Mouse (Mus musculus) MEL-GATA-1-ER (cell line): ENCODE measurements around the gene Gsk3a.

Source experiments
- DNase-seq: peaks from one replicate; pipeline ENCODE4 v3.0.0-alpha.2; 2012; ENCODE audit warnings: low read depth; ENCODE audit errors: extremely low read depth

Gsk3a gene

GRCm38 (mm10) chr7:25237249-25238014 lies at the start of gene Gsk3a:
Gene Gsk3a, minus strand, starts transcription at chr7:25237851.
- DNase-seq, result peak; percentile 87

DNA sequence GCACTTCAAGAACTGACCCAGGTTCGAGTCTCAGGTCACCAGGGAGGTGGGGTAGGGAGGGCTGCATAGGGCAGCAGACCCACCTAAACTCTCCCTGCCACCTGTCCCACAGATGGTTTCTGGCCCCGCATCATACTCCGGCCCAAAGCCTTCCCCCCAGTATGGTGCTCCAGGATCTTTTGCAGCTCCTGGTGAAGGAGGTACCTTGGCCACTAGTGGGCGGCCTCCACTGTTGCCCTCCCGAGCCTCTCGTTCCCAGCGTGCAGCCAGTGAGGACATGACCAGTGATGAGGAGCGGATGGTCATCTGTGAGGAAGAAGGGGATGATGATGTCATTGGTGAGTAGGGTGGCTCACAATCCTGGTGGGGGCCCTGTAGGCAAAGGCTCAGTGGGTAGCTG lies 49.3 kb upstream of the Gsk3a start:
- no peak for DNase-seq

GRCm38 (mm10) chr7:25285511-25286238 lies 48.0 kb upstream of the Gsk3a start:
- no peak for DNase-seq

DNA sequence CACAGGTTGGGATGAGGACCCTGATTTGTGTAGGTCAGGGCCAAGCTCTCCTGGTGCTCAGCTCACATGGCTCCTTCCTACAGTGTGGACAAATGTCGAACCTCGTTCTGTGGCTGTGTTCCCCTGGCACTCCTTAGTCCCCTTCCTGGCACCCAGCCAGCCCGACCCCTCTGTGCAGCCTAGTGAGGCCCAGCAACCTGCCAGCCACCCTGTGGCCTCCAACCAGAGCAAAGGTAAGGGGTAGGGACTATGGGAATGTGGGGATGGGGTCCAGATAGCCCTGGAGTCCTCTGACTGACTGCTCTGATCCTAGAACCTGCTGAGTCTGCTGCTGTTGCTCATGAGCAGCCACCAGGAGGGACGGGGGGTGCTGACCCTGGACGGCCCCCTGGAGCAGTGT lies 47.1 kb upstream of the Gsk3a start:
- DNase-seq, result no peak

- DNase-seq, result no peak
Observed at GRCm38 (mm10) chr7:25284171-25284570, 46.5 kb upstream of the Gsk3a start.

GRCm38 (mm10) chr7:25283637-25284036 lies 46.0 kb upstream of the Gsk3a start:
- DNase-seq, result peak; percentile 56

GRCm38 (mm10) chr7:25282731-25283211 lies 45.1 kb upstream of the Gsk3a start:
- no peak for DNase-seq

GRCm38 (mm10) chr7:25281734-25282601 lies 44.3 kb upstream of the Gsk3a start:
- peak; percentile 78 for DNase-seq

DNA sequence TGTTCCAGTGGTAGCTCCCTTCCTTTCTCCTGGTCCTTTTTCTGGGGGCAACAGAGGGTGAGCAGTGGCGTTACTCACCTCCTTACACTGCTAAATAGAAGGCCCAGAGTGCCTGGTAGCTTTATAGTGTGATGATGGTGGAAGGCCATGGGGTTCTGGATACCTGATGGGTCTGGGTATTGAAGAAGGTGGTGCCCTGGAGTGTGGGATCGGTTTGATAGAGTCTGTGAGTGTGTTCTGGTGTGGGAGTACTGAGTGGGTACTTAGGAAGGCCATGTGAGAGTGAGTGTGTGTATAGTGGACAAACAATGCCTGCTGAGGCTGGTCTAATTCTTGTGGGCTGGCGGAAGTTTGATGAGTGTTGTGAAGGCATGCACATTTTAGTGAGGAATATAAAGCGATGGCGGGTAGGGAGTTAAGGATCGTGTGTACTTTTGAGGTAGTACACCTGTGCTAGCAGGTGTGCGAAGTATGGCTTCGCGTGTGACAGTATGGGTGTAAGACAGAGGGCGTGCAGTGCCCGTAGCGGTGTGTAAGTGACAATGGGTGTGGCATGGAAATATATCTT lies 43.6 kb upstream of the Gsk3a start:
- no peak for DNase-seq

GRCm38 (mm10) chr7:25279861-25280791 lies 42.5 kb upstream of the Gsk3a start:
- DNase-seq, result no peak

DNA sequence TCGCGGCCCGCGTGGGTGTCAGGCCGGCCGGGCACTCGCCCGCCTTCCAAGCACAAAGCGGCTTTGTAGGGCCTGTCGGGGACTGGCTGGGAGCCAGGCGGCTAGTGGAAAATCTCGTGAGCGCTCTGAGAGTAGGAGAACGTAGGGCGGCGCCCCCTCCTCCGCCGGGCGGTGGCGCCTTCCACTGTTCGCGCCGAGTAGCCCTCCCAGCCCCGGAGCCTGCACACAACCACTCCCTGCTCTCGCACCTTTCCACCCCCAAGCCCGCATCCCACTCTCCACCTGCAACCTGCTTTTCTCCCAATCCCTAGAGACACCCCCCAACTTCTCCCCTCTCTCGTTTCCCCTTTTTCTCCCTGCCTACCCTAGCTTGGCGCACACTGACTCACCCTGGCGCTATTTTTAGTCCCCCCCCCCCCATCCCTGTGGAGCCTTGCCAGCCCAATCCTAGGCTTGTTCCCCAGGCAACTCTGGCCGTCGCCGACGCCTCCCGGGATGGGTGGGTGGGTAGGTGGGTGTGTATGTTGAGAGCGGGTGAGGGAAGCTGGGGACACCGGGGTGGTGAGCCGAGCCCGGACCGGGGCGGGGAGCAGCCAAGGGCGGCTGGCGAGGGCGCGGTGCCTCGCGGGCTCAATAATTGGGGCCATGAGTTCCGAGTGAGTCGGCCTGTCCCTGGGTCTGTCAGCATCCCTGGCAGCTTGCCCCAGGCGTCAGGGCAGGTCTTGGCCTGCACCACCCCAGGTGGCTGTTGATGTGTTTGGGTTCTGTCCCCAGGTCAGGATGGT lies 41.6 kb upstream of the Gsk3a start:
- peak; percentile 74 for DNase-seq

DNA sequence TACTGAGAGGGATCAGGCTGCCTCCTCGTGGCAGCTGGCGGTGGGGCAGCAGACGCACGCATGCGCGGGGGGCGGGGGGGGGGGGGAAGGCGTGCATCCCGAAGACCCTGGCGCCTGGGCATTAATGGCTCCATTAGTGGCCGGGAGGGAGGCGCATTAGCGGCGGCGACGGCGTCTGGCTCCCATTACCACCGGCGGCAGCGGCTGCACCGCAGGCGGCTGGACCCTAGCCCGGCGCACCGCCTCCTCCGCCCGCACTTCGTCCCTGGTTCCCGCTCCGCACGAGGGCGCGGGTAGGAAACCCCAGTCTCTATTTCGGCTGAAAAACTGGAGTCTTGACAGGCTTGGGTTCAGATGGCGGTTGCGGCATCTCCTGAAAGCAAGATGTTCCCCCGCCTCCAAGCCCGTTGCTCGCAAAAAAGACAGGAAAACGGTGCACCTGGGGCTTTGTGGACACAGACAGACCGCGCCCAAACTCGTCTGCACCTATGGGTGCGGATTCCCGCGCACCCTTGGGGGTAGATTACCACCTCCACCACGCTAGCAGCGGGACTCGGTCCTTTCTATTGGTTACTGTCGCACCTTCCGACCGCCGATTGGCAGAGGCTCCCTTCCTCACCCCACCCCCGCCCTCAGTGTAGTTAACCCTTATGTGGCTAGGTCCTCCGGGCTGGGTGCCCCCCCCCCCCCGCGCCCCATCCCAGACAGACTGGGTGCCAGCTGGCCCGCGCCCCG lies 40.9 kb upstream of the Gsk3a start:
- DNase-seq, result peak; percentile 92

GRCm38 (mm10) chr7:25277998-25278340 lies 40.3 kb upstream of the Gsk3a start:
- DNase-seq, result no peak

DNA sequence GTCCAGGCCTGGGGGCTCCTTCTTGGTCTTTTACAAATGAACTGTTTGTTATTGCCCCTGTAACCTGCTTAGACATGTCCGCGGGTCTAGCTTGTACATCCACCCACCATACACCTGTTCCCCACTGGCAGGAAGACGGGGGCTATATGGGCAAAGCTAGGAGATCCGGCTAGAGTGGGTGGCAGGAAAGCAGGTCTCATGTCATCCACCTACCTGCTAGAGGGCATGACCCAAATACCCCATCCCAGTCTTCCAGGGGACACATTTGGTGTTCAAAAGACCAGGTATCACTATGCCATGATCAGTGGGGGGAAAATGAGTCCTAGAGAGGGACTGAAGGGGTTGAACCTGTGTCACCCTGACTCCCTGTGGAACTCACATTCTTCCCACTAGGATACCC lies 39.8 kb upstream of the Gsk3a start:
- no peak for DNase-seq

GRCm38 (mm10) chr7:25275555-25276298 lies 38.1 kb upstream of the Gsk3a start:
- DNase-seq, result no peak

DNA sequence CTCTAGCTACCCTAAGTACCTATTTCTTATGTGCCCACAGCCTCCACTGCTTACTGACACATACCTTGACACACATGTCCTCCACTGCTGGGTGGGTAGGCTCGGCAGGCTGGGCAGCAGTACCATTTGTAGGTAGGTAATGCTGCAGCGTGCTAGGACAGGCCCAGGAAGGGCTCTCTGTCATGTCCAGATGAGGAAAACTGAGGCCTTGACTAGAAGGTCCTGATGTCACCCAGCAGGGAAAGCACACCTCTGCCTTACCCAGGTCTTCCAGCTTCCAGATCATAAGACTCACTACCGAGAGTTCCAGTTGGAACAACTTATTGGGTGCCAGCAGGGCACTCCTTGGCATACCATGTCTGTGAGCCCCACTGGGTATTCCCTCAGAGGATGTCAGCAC lies 37.3 kb upstream of the Gsk3a start:
- no peak for DNase-seq

DNA sequence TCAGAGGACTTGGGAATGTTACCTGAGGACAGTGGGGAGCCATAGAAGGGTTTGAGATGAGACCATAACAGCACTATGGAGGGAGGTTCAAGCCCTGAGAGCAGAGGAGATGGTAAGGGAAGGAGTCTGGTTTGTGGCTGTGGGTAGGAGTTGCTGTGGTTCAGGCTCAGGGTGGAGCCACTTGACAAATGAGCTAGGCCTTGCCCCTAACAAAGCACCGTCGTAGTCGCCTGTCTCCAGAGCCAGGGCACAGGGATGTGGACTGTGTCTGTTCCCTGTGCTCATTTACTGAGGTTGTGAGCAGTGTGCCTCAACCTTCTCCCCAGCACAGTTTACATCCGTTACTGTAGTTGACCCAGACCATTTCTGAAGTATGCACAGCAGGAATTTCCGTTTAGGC lies 36.9 kb upstream of the Gsk3a start:
- DNase-seq, result no peak
